Comparison of ENCODE assay signal across 8 mouse cellular contexts in the genomic region with DNA sequence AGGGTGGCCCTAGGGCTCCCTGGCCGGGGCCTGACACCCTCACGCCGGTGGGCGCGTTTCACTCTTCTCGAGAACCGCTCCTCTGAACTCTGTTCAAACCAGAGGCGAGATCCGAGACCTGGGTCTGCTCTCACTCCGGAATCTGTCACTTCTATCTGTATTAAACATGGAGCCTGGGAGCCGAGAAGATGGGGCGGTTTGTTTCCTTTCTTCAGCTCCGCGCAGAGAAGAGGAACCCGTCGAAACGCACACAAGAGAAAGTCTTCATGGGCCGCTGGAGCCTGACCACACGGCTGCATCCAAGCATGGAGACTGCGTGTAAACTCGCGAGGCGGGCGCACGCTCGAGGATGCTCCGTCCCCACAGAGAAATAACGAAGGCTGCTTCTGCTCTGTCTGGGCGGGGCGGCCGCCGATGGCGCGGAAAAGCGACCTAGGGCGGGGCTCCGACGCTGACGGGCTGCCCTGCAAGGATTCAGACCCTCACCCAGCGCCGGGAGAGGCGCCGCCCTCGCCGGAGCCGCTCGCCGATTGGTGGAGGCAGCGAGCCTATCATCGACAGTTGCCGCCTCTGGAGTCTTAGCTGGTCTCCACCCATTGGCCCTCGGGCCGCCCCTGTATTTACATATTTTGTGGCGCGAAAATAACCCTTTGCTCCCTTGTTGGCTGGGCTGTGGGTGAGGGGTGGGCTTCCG. TPM values are rescaled to one million over a fixed set of nuclear protein-coding genes. Genes with fewer than 3 reads are reported as not detected.
DNase-seq lines count a peak whose midpoint lies in the region; ATAC-seq lines count a peak whose summit lies in the region.

No protein-coding gene starts in this region.

- H3K36me3 ChIP-seq in heart, embryonic 13.5 days = no peaks in the 10 kb centered on the region

- no peaks in the 10 kb centered on the region for H3K9me3 ChIP-seq in heart, embryonic 13.5 days

- H3K27ac ChIP-seq in heart, embryonic 13.5 days (replicated peaks) = peak overlapping the region; percentile 98

- ATAC-seq in heart, embryonic 13.5 days (ENCODE audit: extremely low read depth, insufficient number of reproducible peaks, low FRiP score, low TSS enrichment) = peak; percentile 83
- peak; percentile 97 for ATAC-seq in megakaryocyte-erythroid progenitor cell, adult 5-6 weeks (replicated peaks; ENCODE audit: low FRiP score, low TSS enrichment, poor library complexity, severe bottlenecking)

- H3K27me3 ChIP-seq in heart, embryonic 13.5 days (replicated peaks) = no peaks in the 10 kb centered on the region

- peak overlapping the region; percentile 92 for H3K4me2 ChIP-seq in heart, embryonic 13.5 days

- under 1% methylated on average over 56 of the region's 56 CpGs for WGBS in heart, embryonic 13.5 days

- peaks cover 23% of the 10 kb centered on the region for H3K4me1 ChIP-seq in heart, embryonic 13.5 days

- peak; percentile 14 to 34 for DNase-seq in right cerebral cortex, adult 2 months (ENCODE audit: low spot score in 2 of 2)
- DNase-seq in right cerebral cortex, adult 18-20 months = no peak
- DNase-seq in embryo, embryonic 10.5 days (ENCODE audit: low spot score) = peak; percentile 99
- peak; percentile 90 for DNase-seq in kidney, postnatal 10 days
- DNase-seq in spleen, adult 18-20 months = peak; percentile 52 to 58
- no peak for DNase-seq in left cerebral cortex, adult 11 months (ENCODE audit: low spot score)

- H3K4me3 ChIP-seq in heart, embryonic 13.5 days = peak overlapping the region; percentile 74

- peak overlapping the region; percentile 94 for H3K9ac ChIP-seq in heart, embryonic 13.5 days

RNA-seq across cellular contexts. Expression of gene Igf2bp3, which starts 3.0 kb away (rescaled TPM):
- 39.2 and 44.0 TPM in 2 replicates for polyA plus RNA-seq in heart, embryonic 13.5 days (2015; fragmentation: Nextera tagmentation; extraction: Ambion mirVana)
- 0.17 TPM in 1 of 2 replicates, not detected in the other for total RNA-seq in megakaryocyte-erythroid progenitor cell, adult 5-6 weeks (2014; fragmentation: Nextera tagmentation)
- total RNA-seq in megakaryocyte-erythroid progenitor cell, adult 5-6 weeks (2017) = not detected in 2 replicates

RNA-seq across cellular contexts. Expression of gene Tra2a, which starts 46.1 kb away (rescaled TPM):
- polyA plus RNA-seq in heart, embryonic 13.5 days (2015; fragmentation: Nextera tagmentation; extraction: Ambion mirVana) = 57.7 and 67.6 TPM in 2 replicates
- 160 and 198 TPM in 2 replicates for total RNA-seq in megakaryocyte-erythroid progenitor cell, adult 5-6 weeks (2014; fragmentation: Nextera tagmentation)
- 184 and 193 TPM in 2 replicates for total RNA-seq in megakaryocyte-erythroid progenitor cell, adult 5-6 weeks (2017)

Comparison
In these comparisons a context has a peak if more than half of its experiments do, and no peak if none do; other contexts are left out.
1. DNase-seq: peak in right cerebral cortex, adult 2 months (2 of 2), embryo, embryonic 10.5 days (single experiment), kidney, postnatal 10 days (single experiment) and spleen, adult 18-20 months (2 of 2); none in right cerebral cortex, adult 18-20 months (single experiment) and left cerebral cortex, adult 11 months (single experiment).